Mouse (Mus musculus) intestine, embryonic 16.5 days (tissue): Measurements from ENCODE around the gene Iqck. TPM values are rescaled to one million over a fixed set of nuclear protein-coding genes. Genes with fewer than 3 reads are reported as not detected.

ENCODE experiments used
- polyA plus RNA-seq: library from polyadenylated mRNA; unstranded; fragments of >200 nt; fragmentation: Nextera tagmentation; extraction: Ambion mirVana; gene quantifications from 2 replicates; pipeline ENCODE4 v1.2.1, GENCODE M21; 2015

The Iqck gene
- polyA plus RNA-seq, 1 experiment from 2014 or later = 1.7 TPM

Other genes starting within 250 kb of the Iqck start
- 130 and 134 TPM in 2 replicates for gene Gde1, start 150.0 kb upstream of the Iqck start, polyA plus RNA-seq
- gene Ccp110, start 143.2 kb upstream of the Iqck start, polyA plus RNA-seq = 9.1 and 9.9 TPM in 2 replicates
- gene Vps35l, start 115.5 kb upstream of the Iqck start, polyA plus RNA-seq = 85.8 and 95.4 TPM in 2 replicates
- gene Knop1, start 502 bp downstream of the Iqck start, polyA plus RNA-seq = 70.8 and 77.7 TPM in 2 replicates
- gene Gprc5b, start 139.5 kb downstream of the Iqck start, polyA plus RNA-seq = 2.6 and 2.8 TPM in 2 replicates